Mouse (Mus musculus): ENCODE data around the gene Cradd. TPM values are rescaled to one million over a fixed set of nuclear protein-coding genes. Genes with fewer than 3 reads are reported as not detected.
A peak's percentile ranks its signal among the peaks of the same experiment; 100 is the strongest.

Cradd gene
- polyA plus RNA-seq, 1 experiment from 2014 or later, result 7.6 TPM

GRCm38 (mm10) chr10:95210167-95210566, 113.8 kb downstream of the Cradd start:
- Histone ChIP-seq H3K9ac (ENCODE audit: low read length) (no peak overlapping the region), H3K9me3 (replicated peaks; ENCODE audit: control insufficient read depth, low read length) (no peaks in the 10 kb centered on the region), H3K36me3 (ENCODE audit: control insufficient read depth, insufficient read depth) (no peaks in the 10 kb centered on the region), H3K4me1 (ENCODE audit: control insufficient read depth, insufficient read depth, low read length) (peaks cover 16% of the 10 kb centered on the region), H3K4me3 (ENCODE audit: low read length) (no peak overlapping the region), H3K27ac (ENCODE audit: low read length) (no peak overlapping the region), H3K4me2 (ENCODE audit: low read depth, low read length) (no peak overlapping the region), H3K27me3 (ENCODE audit: control insufficient read depth, insufficient read depth, low read length) (no peaks in the 10 kb centered on the region)
- ATAC-seq (replicated peaks; ENCODE audit: extremely low read depth, insufficient read depth, low FRiP score), result no peak
- WGBS, result 62% methylated on average over 4 of the region's 4 CpGs

DNA sequence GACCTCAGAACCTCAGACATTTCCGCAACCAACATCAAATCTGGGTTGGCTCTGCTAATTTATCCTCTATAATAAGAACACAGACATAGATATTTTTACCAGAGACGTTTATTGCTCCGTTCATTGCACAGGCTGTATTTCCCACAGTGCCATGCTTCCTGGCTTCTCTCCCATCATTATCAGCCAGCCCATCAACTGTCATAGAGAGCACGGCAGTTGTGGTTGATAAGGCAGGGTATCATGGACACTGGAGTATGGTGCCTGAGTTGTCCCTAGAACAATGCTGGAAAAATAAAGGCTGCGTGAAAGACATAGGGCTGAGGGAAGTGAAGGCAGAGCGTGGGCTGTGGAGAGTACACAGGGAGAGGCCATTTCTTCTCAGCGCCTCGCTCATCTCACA, 116.5 kb downstream of the Cradd start:
- H3K4me1 ChIP-seq (ENCODE audit: control insufficient read depth, insufficient read depth, low read length), result peaks cover 2% of the 10 kb centered on the region
- H3K36me3 ChIP-seq (ENCODE audit: control insufficient read depth, insufficient read depth), result no peaks in the 10 kb centered on the region
- H3K4me3 ChIP-seq (ENCODE audit: low read length), result no peak overlapping the region
- no peak overlapping the region for H3K27ac ChIP-seq (ENCODE audit: low read length)
- no peaks in the 10 kb centered on the region for H3K9me3 ChIP-seq (replicated peaks; ENCODE audit: control insufficient read depth, low read length)
- 84% methylated on average over 8 of the region's 8 CpGs for WGBS
- H3K9ac ChIP-seq (ENCODE audit: low read length), result no peak overlapping the region
- no peak overlapping the region for H3K4me2 ChIP-seq (ENCODE audit: low read depth, low read length)
- ATAC-seq (replicated peaks; ENCODE audit: extremely low read depth, insufficient read depth, low FRiP score), result no peak
- H3K27me3 ChIP-seq (ENCODE audit: control insufficient read depth, insufficient read depth, low read length), result no peaks in the 10 kb centered on the region

DNA sequence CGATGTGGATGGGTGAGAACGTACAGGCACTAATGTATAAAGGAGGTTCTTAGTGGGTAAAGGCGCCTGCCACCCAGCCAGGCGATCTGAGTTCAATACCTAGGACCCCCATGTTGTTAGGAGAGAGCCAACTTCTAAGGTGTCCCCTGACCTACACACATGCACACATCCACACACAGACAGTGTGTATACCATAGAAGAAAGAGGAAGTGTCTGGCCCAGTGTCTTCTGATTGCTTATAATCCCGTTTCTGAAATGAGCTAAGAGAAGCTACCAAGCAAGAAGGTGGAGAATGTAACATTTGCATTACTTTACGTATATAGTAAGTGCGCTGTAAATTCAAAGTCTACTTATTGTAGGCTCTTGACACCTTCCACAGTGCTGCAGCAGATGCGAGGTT, 122.4 kb downstream of the Cradd start:
- H3K9me3 ChIP-seq (replicated peaks; ENCODE audit: control insufficient read depth, low read length), result no peaks in the 10 kb centered on the region
- WGBS, result 87% methylated on average over 8 of the region's 8 CpGs
- ATAC-seq (replicated peaks; ENCODE audit: extremely low read depth, insufficient read depth, low FRiP score), result no peak
- no peak overlapping the region for H3K27ac ChIP-seq (ENCODE audit: low read length)
- H3K4me2 ChIP-seq (ENCODE audit: low read depth, low read length), result no peak overlapping the region
- no peak overlapping the region for H3K9ac ChIP-seq (ENCODE audit: low read length)
- H3K4me3 ChIP-seq (ENCODE audit: low read length), result no peak overlapping the region
- H3K36me3 ChIP-seq (ENCODE audit: control insufficient read depth, insufficient read depth), result no peaks in the 10 kb centered on the region
- peaks cover 11% of the 10 kb centered on the region for H3K4me1 ChIP-seq (ENCODE audit: control insufficient read depth, insufficient read depth, low read length)
- H3K27me3 ChIP-seq (ENCODE audit: control insufficient read depth, insufficient read depth, low read length), result no peaks in the 10 kb centered on the region; the same call in 1 of the 2 replicates

DNA sequence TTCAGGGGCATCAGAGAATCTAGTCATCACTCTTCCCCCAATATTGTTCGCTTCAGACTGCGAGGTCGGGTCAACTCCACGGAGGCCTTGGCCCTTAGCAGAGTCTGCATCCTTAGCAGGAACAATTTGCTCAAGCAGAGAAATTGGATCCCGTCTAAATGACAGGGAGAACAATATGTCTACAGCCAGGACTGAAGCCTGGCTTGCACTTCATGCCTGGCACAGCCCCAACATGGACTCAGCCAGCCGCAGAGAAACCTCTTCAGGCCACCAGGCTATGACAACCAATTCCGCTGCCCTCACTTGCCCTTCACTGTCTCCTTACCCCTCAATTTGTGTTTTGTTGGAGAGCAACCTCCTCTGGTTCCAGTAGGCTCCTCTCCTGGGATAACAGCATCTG, 123.6 kb downstream of the Cradd start:
- no peak overlapping the region; the same call in 1 of the 2 replicates for H3K27ac ChIP-seq (ENCODE audit: low read length)
- H3K4me1 ChIP-seq (ENCODE audit: control insufficient read depth, insufficient read depth, low read length), result peaks cover 14% of the 10 kb centered on the region
- no peaks in the 10 kb centered on the region for H3K9me3 ChIP-seq (replicated peaks; ENCODE audit: control insufficient read depth, low read length)
- WGBS, result 44% methylated on average over 7 of the region's 7 CpGs
- no peak; the same call in 1 of the 2 replicates for ATAC-seq (replicated peaks; ENCODE audit: extremely low read depth, insufficient read depth, low FRiP score)
- H3K27me3 ChIP-seq (ENCODE audit: control insufficient read depth, insufficient read depth, low read length), result no peaks in the 10 kb centered on the region; the same call in 1 of the 2 replicates
- H3K4me2 ChIP-seq (ENCODE audit: low read depth, low read length), result no peak overlapping the region
- no peak overlapping the region for H3K4me3 ChIP-seq (ENCODE audit: low read length)
- H3K9ac ChIP-seq (ENCODE audit: low read length), result no peak overlapping the region
- no peaks in the 10 kb centered on the region for H3K36me3 ChIP-seq (ENCODE audit: control insufficient read depth, insufficient read depth)

DNA sequence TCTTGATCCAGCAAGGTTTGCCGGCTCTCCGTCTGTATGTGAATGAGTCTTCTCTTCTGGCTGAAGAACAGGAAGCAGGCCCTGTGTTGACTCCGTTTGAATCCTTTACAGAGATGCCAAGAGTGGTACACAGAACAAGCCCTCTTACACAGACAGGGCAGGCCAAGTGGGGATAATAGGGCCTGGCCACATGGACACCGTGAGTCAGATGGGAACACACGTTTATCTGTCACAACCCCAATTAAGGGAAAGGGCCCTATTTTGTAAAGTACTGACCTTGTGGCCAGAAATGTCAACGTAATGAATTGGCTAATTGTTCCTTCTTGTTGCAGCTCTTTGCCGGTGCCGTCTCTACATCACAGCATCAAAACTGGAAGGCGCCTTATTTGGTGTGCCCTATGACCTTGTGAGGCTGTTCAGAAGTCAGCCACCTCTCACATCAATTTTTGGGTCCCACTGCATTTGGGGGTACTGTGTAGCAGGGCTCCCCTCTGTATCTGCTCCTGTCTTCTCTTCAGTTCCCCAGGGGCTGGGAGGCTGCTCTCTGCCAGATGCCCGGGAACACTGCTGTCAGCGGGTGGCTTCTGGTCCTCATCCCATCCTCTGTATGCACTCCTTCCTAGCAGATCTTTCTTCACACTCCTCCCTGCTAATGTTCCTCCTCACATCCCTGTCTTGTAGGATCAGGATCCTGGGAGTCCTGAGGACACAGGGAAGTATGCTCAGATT, 124.2 kb downstream of the Cradd start:
- Histone ChIP-seq H3K9ac (ENCODE audit: low read length) (no peak overlapping the region), H3K36me3 (ENCODE audit: control insufficient read depth, insufficient read depth) (no peaks in the 10 kb centered on the region), H3K27me3 (ENCODE audit: control insufficient read depth, insufficient read depth, low read length) (no peaks in the 10 kb centered on the region; the same call in 1 of the 2 replicates), H3K27ac (ENCODE audit: low read length) (no peak overlapping the region), H3K4me1 (ENCODE audit: control insufficient read depth, insufficient read depth, low read length) (peaks cover 14% of the 10 kb centered on the region), H3K9me3 (replicated peaks; ENCODE audit: control insufficient read depth, low read length) (no peaks in the 10 kb centered on the region), H3K4me2 (ENCODE audit: low read depth, low read length) (no peak overlapping the region), H3K4me3 (ENCODE audit: low read length) (no peak overlapping the region)
- ATAC-seq (replicated peaks; ENCODE audit: extremely low read depth, insufficient read depth, low FRiP score), result no peak
- WGBS, result 71% methylated on average over 11 of the region's 11 CpGs

GRCm38 (mm10) chr10:95197377-95197776, 126.6 kb downstream of the Cradd start:
- Histone ChIP-seq H3K27me3 (ENCODE audit: control insufficient read depth, insufficient read depth, low read length) (no peaks in the 10 kb centered on the region; the same call in 1 of the 2 replicates), H3K4me2 (ENCODE audit: low read depth, low read length) (no peak overlapping the region), H3K36me3 (ENCODE audit: control insufficient read depth, insufficient read depth) (no peaks in the 10 kb centered on the region), H3K9me3 (replicated peaks; ENCODE audit: control insufficient read depth, low read length) (no peaks in the 10 kb centered on the region), H3K9ac (ENCODE audit: low read length) (no peak overlapping the region), H3K27ac (ENCODE audit: low read length) (no peak overlapping the region), H3K4me3 (ENCODE audit: low read length) (no peak overlapping the region), H3K4me1 (ENCODE audit: control insufficient read depth, insufficient read depth, low read length) (peaks cover 23% of the 10 kb centered on the region)
- ATAC-seq (replicated peaks; ENCODE audit: extremely low read depth, insufficient read depth, low FRiP score), result no peak
- 54% methylated on average over 8 of the region's 8 CpGs for WGBS

- Histone ChIP-seq H3K4me2 (ENCODE audit: low read depth, low read length) (no peak overlapping the region), H3K9ac (ENCODE audit: low read length) (no peak overlapping the region), H3K4me3 (ENCODE audit: low read length) (no peak overlapping the region), H3K9me3 (replicated peaks; ENCODE audit: control insufficient read depth, low read length) (no peaks in the 10 kb centered on the region), H3K4me1 (ENCODE audit: control insufficient read depth, insufficient read depth, low read length) (peaks cover 27% of the 10 kb centered on the region), H3K27me3 (ENCODE audit: control insufficient read depth, insufficient read depth, low read length) (no peaks in the 10 kb centered on the region; the same call in 1 of the 2 replicates), H3K27ac (ENCODE audit: low read length) (no peak overlapping the region), H3K36me3 (ENCODE audit: control insufficient read depth, insufficient read depth) (no peaks in the 10 kb centered on the region)
- 76% methylated on average over 5 of the region's 5 CpGs for WGBS
- no peak for ATAC-seq (replicated peaks; ENCODE audit: extremely low read depth, insufficient read depth, low FRiP score)
Measured at GRCm38 (mm10) chr10:95195719-95196118, 128.2 kb downstream of the Cradd start.

- Histone ChIP-seq H3K4me2 (ENCODE audit: low read depth, low read length) (no peak overlapping the region), H3K36me3 (ENCODE audit: control insufficient read depth, insufficient read depth) (no peaks in the 10 kb centered on the region), H3K27ac (ENCODE audit: low read length) (no peak overlapping the region), H3K27me3 (ENCODE audit: control insufficient read depth, insufficient read depth, low read length) (no peaks in the 10 kb centered on the region; the same call in 1 of the 2 replicates), H3K9me3 (replicated peaks; ENCODE audit: control insufficient read depth, low read length) (no peaks in the 10 kb centered on the region), H3K4me3 (ENCODE audit: low read length) (no peak overlapping the region), H3K9ac (ENCODE audit: low read length) (no peak overlapping the region), H3K4me1 (ENCODE audit: control insufficient read depth, insufficient read depth, low read length) (peaks cover 18% of the 10 kb centered on the region)
- WGBS, result 92% methylated on average over 4 of the region's 4 CpGs
- ATAC-seq (replicated peaks; ENCODE audit: extremely low read depth, insufficient read depth, low FRiP score), result no peak
Measured at GRCm38 (mm10) chr10:95194776-95195175, 129.2 kb downstream of the Cradd start.

- ATAC-seq (replicated peaks; ENCODE audit: extremely low read depth, insufficient read depth, low FRiP score), result peak; percentile 37
- no peaks in the 10 kb centered on the region for H3K36me3 ChIP-seq (ENCODE audit: control insufficient read depth, insufficient read depth)
- no peaks in the 10 kb centered on the region; the same call in 1 of the 2 replicates for H3K27me3 ChIP-seq (ENCODE audit: control insufficient read depth, insufficient read depth, low read length)
- peak overlapping the region; percentile 37; the same call in 1 of the 2 replicates for H3K4me2 ChIP-seq (ENCODE audit: low read depth, low read length)
- no peak overlapping the region for H3K9ac ChIP-seq (ENCODE audit: low read length)
- H3K9me3 ChIP-seq (replicated peaks; ENCODE audit: control insufficient read depth, low read length), result 0 out of 2 replicates have a peak, but pooled peaks cover 2% of the 10 kb centered on the region
- H3K27ac ChIP-seq (ENCODE audit: low read length), result peak overlapping the region; percentile 22
- WGBS, result 41% methylated on average over 11 of the region's 11 CpGs
- H3K4me1 ChIP-seq (ENCODE audit: control insufficient read depth, insufficient read depth, low read length), result peaks cover 17% of the 10 kb centered on the region
- H3K4me3 ChIP-seq (ENCODE audit: low read length), result 0 out of 2 replicates have a peak overlapping the region, but pooled peaks have one; percentile 4
Measured at GRCm38 (mm10) chr10:95193875-95194281, 130.1 kb downstream of the Cradd start.
